Mouse (Mus musculus): ENCODE data around the gene Kiss1.

- TF ChIP-seq ZKSCAN1 (IDR thresholded peaks at IDR 0.05; ENCODE audit: low read depth, low read length) (no peak), CTCF (IDR thresholded peaks at IDR 0.05 in 2 of 3, conservative IDR thresholded peaks at IDR 0.05 in 1 of 3; ENCODE audit: control insufficient read depth in 1 of 3, insufficient read depth in 1 of 3, low read depth in 2 of 3, low read length in 3 of 3, poor library complexity in 1 of 3, severe bottlenecking in 1 of 3) (no peak)
These were observed 43.1 kb upstream of the Kiss1 start for GRCm38 (mm10) chr1:133278539-133278938.
